Mouse (Mus musculus): ENCODE results near the gene Cela3a. TPM values are rescaled to one million over a fixed set of nuclear protein-coding genes. Genes with fewer than 3 reads are reported as not detected.

The Cela3a gene
- polyA plus RNA-seq, 1 experiment from 2014 or later: not detected

DNA sequence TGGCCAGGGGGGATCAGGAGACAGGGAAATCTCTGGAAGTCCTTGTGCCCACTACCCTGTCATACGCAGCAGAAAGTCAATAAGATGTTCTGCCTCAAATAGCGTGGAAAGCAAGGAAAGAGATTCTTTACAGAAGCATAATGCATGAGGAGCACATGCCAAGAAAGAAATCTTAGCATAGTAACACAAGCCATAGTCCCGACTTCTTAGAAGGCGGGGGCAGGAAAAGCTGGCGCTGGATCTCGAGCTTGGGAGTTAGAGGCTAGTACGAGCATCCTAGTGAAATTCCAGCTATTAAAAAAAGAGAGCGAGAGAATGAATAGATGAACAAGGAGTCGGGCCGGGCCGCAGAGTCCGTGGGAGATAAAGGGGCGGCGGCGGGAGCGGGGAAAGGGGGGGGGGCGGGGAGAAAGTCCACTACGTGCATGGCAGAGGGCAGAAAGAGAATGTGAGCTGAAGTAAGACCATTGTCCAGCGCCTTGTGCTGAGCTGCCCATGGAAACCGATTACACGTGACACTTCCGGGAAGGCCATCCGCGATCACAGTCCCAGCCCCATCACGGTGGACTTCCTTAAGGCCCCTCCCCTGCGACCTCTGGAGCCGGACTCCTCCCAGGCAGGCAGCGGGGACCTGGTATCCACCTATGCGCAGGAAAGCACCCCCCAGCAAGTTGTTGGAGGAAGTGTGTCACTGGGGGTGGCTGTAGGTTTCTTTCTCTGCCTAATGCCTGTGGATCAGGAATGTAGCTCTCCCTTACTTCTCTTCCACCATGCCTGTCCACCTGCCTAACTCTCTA lies 39.4 kb downstream of the Cela3a start:
- 33% methylated on average over 25 of the region's 29 CpGs for WGBS (ENCODE audit: missing documents)
- H3K4me3 ChIP-seq (ENCODE audit: inconsistent target): no peak overlapping the region
- no peaks in the 10 kb centered on the region for H3K36me3 ChIP-seq (ENCODE audit: inconsistent target)
- H3K27ac ChIP-seq: peak overlapping the region; percentile 97
- peaks cover 13% of the 10 kb centered on the region; the same call in 1 of the 2 replicates for H3K79me2 ChIP-seq (ENCODE audit: inconsistent target)

DNA sequence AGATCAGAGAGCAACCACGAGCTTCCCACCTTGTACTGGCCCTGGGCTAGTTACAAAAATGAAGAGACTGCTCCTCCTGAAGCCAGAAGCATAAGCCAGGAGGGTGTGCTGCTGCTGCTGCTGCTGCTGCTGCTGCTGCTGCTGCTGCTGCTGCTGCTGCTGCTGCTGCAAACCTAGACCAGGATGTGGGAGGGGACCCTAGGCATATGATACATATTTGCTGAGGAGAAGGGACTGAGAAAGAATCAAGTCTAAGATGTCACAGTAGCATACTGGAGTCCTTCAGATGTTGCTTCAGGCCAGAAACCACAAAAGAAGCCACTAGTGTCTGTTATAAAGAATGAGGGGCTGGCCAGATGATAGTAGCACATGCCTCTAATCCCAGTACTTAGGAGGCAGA lies 41.4 kb downstream of the Cela3a start:
- WGBS (ENCODE audit: missing documents): 0% methylated on average over 1 of the region's 1 CpGs
- H3K36me3 ChIP-seq (ENCODE audit: inconsistent target): no peaks in the 10 kb centered on the region
- peak overlapping the region; percentile 97 for H3K27ac ChIP-seq
- peaks cover 19% of the 10 kb centered on the region; the same call in 1 of the 2 replicates for H3K79me2 ChIP-seq (ENCODE audit: inconsistent target)
- H3K4me3 ChIP-seq (ENCODE audit: inconsistent target): no peak overlapping the region

DNA sequence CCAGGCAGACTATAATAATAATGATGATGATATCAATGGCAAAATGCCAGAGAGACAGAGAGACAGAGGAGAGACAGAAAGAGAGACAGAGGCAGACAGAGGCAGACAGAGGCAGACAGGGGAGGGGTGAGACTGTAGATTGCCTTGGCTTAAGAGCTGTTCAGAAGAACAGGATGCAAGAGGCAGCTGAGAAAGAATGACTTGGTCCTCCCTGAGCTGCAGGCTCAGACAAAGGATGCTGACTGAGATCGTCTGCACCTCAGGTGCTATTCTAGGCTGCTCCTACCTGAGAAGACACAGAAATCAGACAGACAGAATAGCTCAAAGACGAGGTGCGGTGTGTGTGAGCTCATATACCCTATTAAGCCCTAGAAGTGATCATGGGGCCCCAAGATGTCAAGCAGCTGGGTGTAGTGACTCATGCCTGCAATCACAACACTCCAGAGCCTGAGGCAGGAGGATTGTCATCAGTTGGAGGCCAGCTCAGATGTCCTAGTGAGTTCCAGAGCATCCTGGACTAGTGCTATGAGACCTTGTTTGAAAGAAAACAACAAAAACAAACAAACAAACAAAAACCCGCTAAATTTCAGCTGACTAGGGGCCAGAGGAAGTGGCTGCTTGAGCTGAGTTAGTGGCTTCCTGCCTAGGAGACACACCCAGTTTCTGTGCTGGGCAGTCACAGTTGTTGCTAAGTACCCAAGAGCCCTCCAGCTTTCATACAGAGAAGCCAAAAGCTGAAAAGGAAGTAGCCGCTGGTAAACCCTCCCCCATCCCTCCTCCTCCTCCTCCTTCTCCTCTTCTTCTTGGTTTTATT lies 42.1 kb downstream of the Cela3a start:
- H3K36me3 ChIP-seq (ENCODE audit: inconsistent target): no peaks in the 10 kb centered on the region
- peaks cover 19% of the 10 kb centered on the region; the same call in 1 of the 2 replicates for H3K79me2 ChIP-seq (ENCODE audit: inconsistent target)
- H3K27ac ChIP-seq: peak overlapping the region; percentile 97
- no peak overlapping the region for H3K4me3 ChIP-seq (ENCODE audit: inconsistent target)
- WGBS (ENCODE audit: missing documents): 5% methylated on average over 5 of the region's 5 CpGs

DNA sequence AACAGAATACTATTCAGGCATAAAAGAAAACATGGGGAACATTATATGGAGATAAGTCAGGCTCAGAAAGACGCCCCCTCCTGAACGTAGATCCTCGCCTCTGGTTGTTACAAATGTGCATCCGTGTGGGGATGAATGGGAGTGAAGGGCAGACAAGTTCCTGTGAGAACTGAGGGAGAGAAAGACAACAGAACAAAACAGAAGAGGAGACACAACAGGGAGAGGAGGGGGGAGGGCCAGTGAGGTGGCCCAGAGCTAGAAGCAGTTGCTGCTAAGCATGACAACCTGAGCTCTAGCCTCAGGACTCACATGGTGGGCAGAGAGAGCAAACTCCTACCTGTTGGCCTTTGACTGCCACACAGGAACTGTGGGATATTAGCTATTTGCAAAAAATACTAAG lies 43.5 kb downstream of the Cela3a start:
- peak overlapping the region; percentile 97 for H3K27ac ChIP-seq
- peaks cover 19% of the 10 kb centered on the region; the same call in 1 of the 2 replicates for H3K79me2 ChIP-seq (ENCODE audit: inconsistent target)
- H3K36me3 ChIP-seq (ENCODE audit: inconsistent target): no peaks in the 10 kb centered on the region
- no peak overlapping the region for H3K4me3 ChIP-seq (ENCODE audit: inconsistent target)
- WGBS (ENCODE audit: missing documents): 59% methylated on average over 4 of the region's 4 CpGs

DNA sequence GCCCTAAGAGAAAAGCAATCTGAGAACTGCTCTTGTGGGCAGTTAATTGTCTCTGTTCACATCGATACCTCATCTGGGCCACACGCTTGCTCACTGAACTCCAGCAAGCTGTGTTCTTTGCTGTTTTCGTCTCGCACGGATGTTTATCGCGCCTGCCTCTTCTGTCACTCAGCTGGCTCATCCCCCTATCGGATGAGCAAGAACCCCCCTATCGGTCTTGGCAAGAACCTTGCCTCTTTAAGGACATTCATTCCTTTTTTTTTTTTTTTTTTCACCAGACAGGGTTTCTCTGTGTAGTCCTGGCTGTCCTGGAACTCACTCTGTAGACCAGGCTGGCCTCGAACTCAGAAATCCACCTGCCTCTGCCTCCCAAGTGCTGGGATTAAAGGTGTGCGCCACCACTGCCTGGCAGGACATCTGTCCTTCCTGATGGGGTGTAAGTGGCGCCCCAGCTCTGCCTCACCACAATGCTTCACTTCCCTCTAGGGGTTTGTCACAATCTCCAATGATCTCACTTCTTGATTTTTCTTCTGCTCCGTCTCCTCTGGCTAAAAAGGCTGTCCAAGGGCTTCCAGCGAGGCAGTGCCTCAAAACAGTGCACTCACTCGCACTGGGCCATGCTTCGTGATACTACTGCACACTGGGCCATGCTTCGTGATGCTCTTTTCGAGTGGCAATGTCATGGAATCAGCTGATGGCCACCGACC lies 44.1 kb downstream of the Cela3a start:
- Histone ChIP-seq H3K36me3 (ENCODE audit: inconsistent target) (no peaks in the 10 kb centered on the region), H3K4me3 (ENCODE audit: inconsistent target) (no peak overlapping the region), H3K79me2 (ENCODE audit: inconsistent target) (peaks cover 19% of the 10 kb centered on the region; the same call in 1 of the 2 replicates), H3K27ac (peak overlapping the region; percentile 97)
- 37% methylated on average over 17 of the region's 19 CpGs for WGBS (ENCODE audit: missing documents)

DNA sequence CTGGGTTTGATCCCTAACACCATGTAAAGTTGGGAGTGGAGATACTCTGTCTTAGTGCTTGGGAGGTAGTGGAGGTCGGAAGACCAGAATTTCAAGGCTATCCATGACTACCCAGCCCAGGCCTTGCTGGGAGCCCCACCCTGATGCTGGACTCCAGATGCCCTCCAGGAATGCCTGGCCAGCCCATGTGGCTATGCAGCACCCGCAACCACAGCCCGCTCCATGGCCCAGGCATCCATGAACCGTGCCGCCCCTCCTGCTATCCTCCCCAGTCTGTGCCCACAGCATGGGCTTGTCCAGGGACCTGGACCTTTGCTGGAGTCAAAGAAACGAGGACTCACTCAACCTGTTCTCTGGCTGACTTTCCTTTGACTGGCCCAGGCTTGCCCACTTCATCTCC lies 44.8 kb downstream of the Cela3a start:
- H3K27ac ChIP-seq: peak overlapping the region; percentile 97
- no peaks in the 10 kb centered on the region for H3K36me3 ChIP-seq (ENCODE audit: inconsistent target)
- H3K79me2 ChIP-seq (ENCODE audit: inconsistent target): peaks cover 17% of the 10 kb centered on the region; the same call in 1 of the 2 replicates
- no peak overlapping the region for H3K4me3 ChIP-seq (ENCODE audit: inconsistent target)
- 86% methylated on average over 6 of the region's 6 CpGs for WGBS (ENCODE audit: missing documents)

DNA sequence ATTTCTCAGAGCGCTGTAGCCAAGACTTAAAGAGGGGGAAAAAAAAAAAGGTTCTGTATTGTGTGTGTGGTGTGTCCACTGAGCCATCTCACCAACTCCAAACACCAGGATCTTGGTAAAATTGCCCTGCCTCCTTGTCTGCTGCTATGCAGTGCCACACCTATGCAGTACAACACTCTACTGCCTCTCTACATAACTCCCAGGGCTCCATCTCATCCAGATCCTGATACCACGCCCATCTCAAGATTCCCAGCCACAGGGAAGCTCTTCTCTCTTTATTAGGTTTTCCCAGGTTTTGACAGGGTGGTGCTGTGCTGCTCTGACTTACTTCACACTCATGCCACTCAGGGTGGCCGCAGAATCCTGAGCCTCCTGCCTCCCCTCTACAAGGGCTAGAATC lies 48.6 kb downstream of the Cela3a start:
- WGBS (ENCODE audit: missing documents): 94% methylated on average over 3 of the region's 3 CpGs
- H3K36me3 ChIP-seq (ENCODE audit: inconsistent target): no peaks in the 10 kb centered on the region
- peaks cover 14% of the 10 kb centered on the region for H3K79me2 ChIP-seq (ENCODE audit: inconsistent target)
- no peak overlapping the region for H3K4me3 ChIP-seq (ENCODE audit: inconsistent target)
- no peak overlapping the region for H3K27ac ChIP-seq

DNA sequence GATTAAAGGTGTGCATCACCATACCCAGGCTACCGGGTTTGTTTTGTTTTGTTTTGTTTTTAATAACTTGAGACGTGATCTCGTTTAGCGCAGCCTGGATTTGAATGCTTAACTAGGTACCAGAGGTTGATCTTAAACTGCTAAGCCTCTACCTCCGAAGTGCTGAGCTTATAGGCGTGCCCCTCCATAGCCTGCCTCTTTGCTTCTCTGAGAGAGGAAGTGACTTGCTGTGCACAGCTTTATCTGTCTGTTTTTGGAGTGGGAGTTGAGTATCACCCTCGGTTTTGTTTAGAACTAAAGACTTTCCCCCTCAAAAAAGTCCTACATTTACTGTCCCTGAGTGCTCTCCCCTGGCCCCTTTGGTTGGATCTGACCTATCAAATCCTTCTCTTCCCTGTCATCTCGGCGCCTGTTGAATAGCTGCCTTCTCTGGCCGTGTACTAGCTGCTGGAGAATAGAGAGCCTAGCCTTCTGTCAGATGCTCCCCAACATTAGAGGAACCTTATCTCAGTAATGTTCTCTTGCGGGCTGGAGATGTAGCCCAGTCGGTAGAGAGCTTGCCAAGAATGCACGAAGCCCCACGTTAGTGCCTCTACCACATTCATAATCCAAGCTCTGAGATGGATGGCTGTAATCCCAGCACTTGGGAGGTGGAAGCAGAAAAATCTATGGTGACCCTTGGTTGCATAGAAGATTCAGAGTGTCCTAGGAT lies 51.1 kb downstream of the Cela3a start:
- H3K79me2 ChIP-seq (ENCODE audit: inconsistent target): peaks cover 33% of the 10 kb centered on the region
- H3K4me3 ChIP-seq (ENCODE audit: inconsistent target): peak overlapping the region; percentile 2; the same call in 1 of the 2 replicates
- 20% methylated on average over 14 of the region's 14 CpGs for WGBS (ENCODE audit: missing documents)
- H3K36me3 ChIP-seq (ENCODE audit: inconsistent target): no peaks in the 10 kb centered on the region
- H3K27ac ChIP-seq: peak overlapping the region; percentile 86

DNA sequence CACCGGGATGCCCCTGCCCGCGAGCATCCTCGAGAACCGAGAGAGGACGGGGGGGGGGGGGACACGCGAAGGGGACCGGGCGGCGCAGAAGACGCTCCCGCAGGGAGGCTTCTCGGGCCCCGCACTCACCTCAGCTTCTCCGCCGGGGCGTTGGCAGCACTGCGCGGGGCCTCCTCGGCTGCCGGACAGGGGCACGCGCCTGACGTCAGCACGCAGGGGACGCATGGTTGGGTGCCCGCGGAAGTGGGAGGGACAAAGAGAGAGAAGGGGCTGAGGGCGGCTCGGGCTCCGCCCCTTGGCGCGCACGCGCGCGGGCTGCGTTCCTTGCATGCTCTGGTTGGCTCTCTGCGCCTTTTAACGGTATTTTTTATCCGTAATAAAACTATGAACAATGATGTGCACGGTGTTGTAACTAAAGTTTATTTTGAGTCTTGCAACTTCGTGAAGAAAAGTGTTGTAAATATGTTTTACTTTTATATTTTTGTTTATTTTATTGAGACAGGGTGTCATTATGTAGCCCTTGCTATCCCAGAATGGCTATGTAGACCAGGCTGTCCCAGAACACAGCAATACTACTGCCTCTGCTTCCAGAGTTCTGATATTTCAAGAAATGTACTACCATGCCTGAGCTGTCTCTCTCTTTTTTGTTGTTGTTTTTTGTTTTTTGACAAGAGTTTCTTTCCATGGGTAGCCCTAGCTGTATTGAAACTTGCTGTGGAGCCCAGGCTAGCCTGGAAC lies 51.9 kb downstream of the Cela3a start, which contains the start of gene Cdc42:
Gene Cdc42 (minus strand): TSS at position 204 of the 738 bp plus-strand sequence.
- H3K27ac ChIP-seq: peak within 1 kb of the TSS; percentile 86
- peak within 1 kb of the TSS; percentile 57 for H3K4me3 ChIP-seq (ENCODE audit: inconsistent target)
- WGBS (ENCODE audit: missing documents): under 1% methylated on average over 30 of the region's 44 CpGs

DNA sequence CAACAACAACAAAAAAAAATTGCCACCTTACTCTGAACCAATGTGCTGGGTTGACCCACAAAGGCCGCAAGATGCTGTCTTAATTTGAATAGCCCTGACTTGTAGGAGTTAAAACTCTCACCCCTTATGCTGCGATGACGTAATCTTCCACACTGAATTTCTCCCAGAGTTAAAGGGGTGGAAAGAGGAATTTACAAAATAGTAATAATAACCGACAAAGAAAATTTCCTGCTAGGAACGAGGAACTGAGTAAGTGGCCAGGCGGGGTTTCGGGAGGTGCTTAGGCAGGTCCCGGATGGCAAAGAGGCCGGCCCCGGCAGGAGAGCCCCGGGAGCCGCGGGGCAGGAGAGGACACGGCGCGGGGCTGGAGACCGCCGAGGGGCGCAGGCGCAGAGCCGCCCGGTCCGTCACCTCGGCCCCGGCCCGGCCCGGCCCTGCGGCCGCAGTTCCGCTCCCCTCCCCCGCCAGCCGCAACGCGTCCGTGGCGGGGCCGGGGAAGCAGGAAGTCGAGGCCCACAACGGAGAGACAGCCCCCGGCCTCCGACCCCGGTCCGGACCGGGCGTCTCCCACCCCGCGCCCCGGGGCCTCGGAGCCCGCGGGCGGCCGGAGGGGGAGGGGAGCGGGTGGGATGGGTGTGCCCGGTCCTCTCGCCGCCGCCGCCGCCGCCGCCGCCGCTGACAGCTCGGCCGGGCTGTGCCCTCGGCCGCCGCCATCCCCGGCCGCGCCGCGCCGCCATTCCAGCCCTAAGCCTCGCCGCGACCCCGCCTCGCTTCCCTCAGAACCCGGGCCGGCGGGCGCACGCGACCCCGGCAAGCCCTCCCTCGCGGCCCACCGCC lies 52.7 kb downstream of the Cela3a start:
- peaks cover 48% of the 10 kb centered on the region for H3K79me2 ChIP-seq (ENCODE audit: inconsistent target)
- H3K36me3 ChIP-seq (ENCODE audit: inconsistent target): no peaks in the 10 kb centered on the region
- peak overlapping the region; percentile 49 for H3K27ac ChIP-seq
- WGBS (ENCODE audit: missing documents): under 1% methylated on average over 31 of the region's 90 CpGs
- H3K4me3 ChIP-seq (ENCODE audit: inconsistent target): peak overlapping the region; percentile 57

More for the DNA sequence above, 51.9 kb downstream of the Cela3a start, which contains the start of gene Cdc42:
- Histone ChIP-seq H3K79me2 (ENCODE audit: inconsistent target) (peaks cover 40% of the 10 kb centered on the region), H3K36me3 (ENCODE audit: inconsistent target) (no peaks in the 10 kb centered on the region)
